Comparison of ENCODE assay signal across 7 mouse cellular contexts in genomic region chr3:95231298-95232221, GRCm38 (mm10). TPM values are rescaled to one million over a fixed set of nuclear protein-coding genes. Genes with fewer than 3 reads are reported as not detected.
DNase-seq lines count a peak whose midpoint lies in the region; ATAC-seq and TF ChIP-seq lines count a peak whose summit lies in the region.

Gene Mllt11, minus strand, starts transcription at chr3:95232171.

- CTCF ChIA-PET in Patski (lab: Charles Lee): interaction anchor here (0.9 to 1.5 kb wide), 5 partner anchors 11 to 79 kb away, joined by 3 to 7 read pairs (median 3); partner anchors contain the start of gene Gabpb2

- POLR2A ChIA-PET in Patski (lab: Charles Lee): interaction anchor here (0.7 to 6.7 kb wide), 5 partner anchors 10 to 51 kb away, joined by 3 to 39 read pairs (median 3); partner anchors contain the start of genes Gabpb2, Gm128, Mindy1 and Prune1

- DNase-seq in CD8-positive naive resting alpha-beta T cell, adult 2 months (ENCODE audit: low read depth in 2 of 2, low spot score in 2 of 2): peak; percentile 44 to 47
- DNase-seq in Patski (ENCODE audit: low read depth, low spot score): no peak
- DNase-seq in gastrocnemius, postnatal 14 days: no peak
- DNase-seq in kidney, postnatal 10 days: peak; percentile 52
- no peak for DNase-seq in lung, adult 2 months

- H3K4me1 ChIP-seq in lung, adult 2 months (ENCODE audit: control insufficient read depth, insufficient read depth, low read length): peaks cover 14% of the 10 kb centered on the region
- H3K4me1 ChIP-seq in olfactory bulb, adult 2 months (ENCODE audit: control insufficient read depth, insufficient read depth, low read length): peaks cover 31% of the 10 kb centered on the region

- in situ Hi-C loops in Patski (cut with MboI; ENCODE audit: low pct_unique_long_range_greater_than_20kb): no loop called here

- WGBS in lung, adult 2 months: 54% methylated on average over 13 of the region's 13 CpGs
- WGBS in olfactory bulb, adult 2 months: 35% methylated on average over 13 of the region's 13 CpGs

- ATAC-seq in Patski: no peak
- ATAC-seq in erythroid progenitor cell, adult 5-6 weeks (replicated peaks; ENCODE audit: low FRiP score, poor library complexity, severe bottlenecking): no peak

- H3K4me3 ChIP-seq in lung, adult 2 months (replicated peaks; ENCODE audit: extremely low read depth, low read depth, low read length): peak within 1 kb of the TSS; percentile 5
- H3K4me3 ChIP-seq in olfactory bulb, adult 2 months (ENCODE audit: insufficient read depth, low read depth, low read length): no peak within 1 kb of the TSS

- TF ChIP-seq CTCF in Patski (IDR thresholded peaks at IDR 0.05): no peak
- no peak for TF ChIP-seq CTCF in lung, adult 2 months (IDR thresholded peaks at IDR 0.05; ENCODE audit: insufficient read depth, low read length)
- TF ChIP-seq CTCF in olfactory bulb, adult 2 months (IDR thresholded peaks at IDR 0.05; ENCODE audit: insufficient read depth, low read depth, low read length): no peak

- H3K27me3 ChIP-seq in Patski: no peaks in the 10 kb centered on the region

- TF ChIP-seq POLR2A in lung, adult 2 months (IDR thresholded peaks at IDR 0.05; ENCODE audit: borderline replicate concordance, extremely low read depth, low read depth, low read length): no peak
- TF ChIP-seq POLR2A in olfactory bulb, adult 2 months (IDR thresholded peaks at IDR 0.05; ENCODE audit: insufficient read depth, low read depth, low read length): no peak

- intact Hi-C loops in gastrocnemius, postnatal 14 days (cut with DNase I; ENCODE audit: low total_unique reads): no loop called here

- peak within 1 kb of the TSS; percentile 48; the same call in 1 of the 2 replicates for H3K27ac ChIP-seq in olfactory bulb, adult 2 months (ENCODE audit: insufficient read depth, low read depth, low read length)

RNA-seq across cellular contexts. Expression of gene Mllt11, which starts in this region (rescaled TPM):
- polyA plus RNA-seq in Patski (2021): 65.8 TPM
- total RNA-seq in gastrocnemius, postnatal 14 days (2021): 10 to 100 TPM; 41.2 to 43.5 TPM
- 6.5 and 12.3 TPM in 2 replicates for polyA plus RNA-seq in lung, adult 2 months (2012; rRNA removed)
- polyA plus RNA-seq in olfactory bulb, adult 2 months (2012; ENCODE audit: insufficient read depth, insufficient read length, low replicate concordance, missing spikeins): not detected in 2 replicates
- total RNA-seq in erythroid progenitor cell, adult 5-6 weeks (2015; ENCODE audit: low replicate concordance): 1.8 TPM in 1 of 2 replicates, not detected in the other
- total RNA-seq in erythroid progenitor cell, adult 5-6 weeks (2017; ENCODE audit: low replicate concordance): 0.64 and 1.2 TPM in 2 replicates

Comparison
In these comparisons a context has a peak if more than half of its experiments do, and no peak if none do; other contexts are left out.
1. RNA of gene Mllt11 (total RNA-seq): 41.2 to 43.5 TPM in gastrocnemius, postnatal 14 days; 0.64 to 1.8 TPM in erythroid progenitor cell, adult 5-6 weeks; every median in the first group is over 10 times any median in the second.
2. DNase-seq: peak in CD8-positive naive resting alpha-beta T cell, adult 2 months (2 of 2) and kidney, postnatal 10 days (single experiment); none in Patski (single experiment), gastrocnemius, postnatal 14 days (single experiment) and lung, adult 2 months (single experiment).